Mouse (Mus musculus) liver, adult 2 months (tissue): ENCODE measurements at regions not wholly inside any gene's neighbourhood (a gene's known extent, or its start where the extent isn't known, plus 50 kb on each side); places are given as distances from the start of the nearest gene placed in this dataset.

Experiments
- CTCF ChIP-seq: fragments of 200-500 bp; IDR thresholded peaks from 2 replicates; pipeline ENCODE4 v1.5.1; 2011; ENCODE audit warnings: low read depth, low read length, control low read depth
- POLR2A ChIP-seq: fragments of 200-500 bp; IDR thresholded peaks from 2 replicates; pipeline ENCODE4 v1.6.1; 2011; ENCODE audit warnings: low read length, control low read depth; ENCODE audit not compliant: insufficient read depth; ENCODE audit errors: extremely low read depth

- TF ChIP-seq POLR2A (no peak), CTCF (no peak)
Observed at GRCm38 (mm10) chr1:23484566-23484965, 87.0 kb upstream of the Ogfrl1 start.
